Mouse (Mus musculus) neural tube, embryonic 11.5 days (tissue): Measurements from ENCODE around the gene Trpt1. TPM values are rescaled to one million over a fixed set of nuclear protein-coding genes. Genes with fewer than 3 reads are reported as not detected.
A peak's percentile ranks its signal among the peaks of the same experiment; 100 is the strongest.

Experiments used
- ATAC-seq: fragments of 200-750 bp; cut with Nextera tagmentation; 2 replicates; pipeline ENCODE4 v1.8.0; 2017; ENCODE audit warnings: moderate number of reproducible peaks, mild to moderate bottlenecking, moderate TSS enrichment, moderate library complexity; ENCODE audit not compliant: insufficient read depth, low FRiP score, low TSS enrichment
- DNase-seq: peaks from one replicate; pipeline ENCODE4 v3.0.0-alpha.2; 2015; ENCODE audit warnings: low spot score
- H3K27ac ChIP-seq: fragments of 300-500 bp; sonication (generic); 2 replicates; pipeline ENCODE4 v1.5.1; 2014; ENCODE audit warnings: low read depth, mild to moderate bottlenecking, low read length
- H3K27me3 ChIP-seq: fragments of 300-500 bp; sonication (generic); 2 replicates; pipeline ENCODE4 v1.6.1; 2014; ENCODE audit warnings: mild to moderate bottlenecking, low read length, mixed read lengths; ENCODE audit not compliant: control insufficient read depth, insufficient read depth
- H3K36me3 ChIP-seq: fragments of 300-500 bp; sonication (generic); 2 replicates; pipeline ENCODE4 v1.6.1; 2014; ENCODE audit warnings: mild to moderate bottlenecking, low read length, moderate library complexity, mixed read lengths; ENCODE audit not compliant: control insufficient read depth, insufficient read depth
- H3K4me1 ChIP-seq: fragments of 300-500 bp; sonication (generic); 2 replicates; pipeline ENCODE4 v1.6.1; 2014; ENCODE audit warnings: low read length, mixed read lengths; ENCODE audit not compliant: control insufficient read depth, insufficient read depth
- H3K4me2 ChIP-seq: fragments of 300-500 bp; sonication (generic); 2 replicates; pipeline ENCODE4 v1.6.1; 2014; ENCODE audit warnings: low read depth, mild to moderate bottlenecking, moderate library complexity
- H3K4me3 ChIP-seq: fragments of 300-500 bp; sonication (generic); 2 replicates; pipeline ENCODE4 v1.5.1; 2014; ENCODE audit warnings: low read depth, low read length
- H3K9ac ChIP-seq: fragments of 300-500 bp; sonication (generic); 2 replicates; pipeline ENCODE4 v1.6.1; 2014; ENCODE audit warnings: mild to moderate bottlenecking, low read length
- H3K9me3 ChIP-seq: fragments of 300-500 bp; sonication (generic); 2 replicates; pipeline ENCODE4 v1.6.1; 2016; ENCODE audit warnings: low read length; ENCODE audit not compliant: control insufficient read depth
- WGBS: fragments of 180-500 bp; shearing (Covaris S2); extraction: QIAGEN DNeasy Blood & Tissue Kit; methylation state at CpG from one replicate; pipeline ENCODE4 v1.1.7; 2014; 5-methylcytosine and 5-hydroxymethylcytosine counted together
- polyA plus RNA-seq: library from polyadenylated mRNA; unstranded; fragments of >200 nt; fragmentation: Nextera tagmentation; extraction: Ambion mirVana; gene quantifications from 2 replicates; pipeline ENCODE4 v1.2.1, GENCODE M21; 2014

Trpt1 gene
- polyA plus RNA-seq, 1 experiment from 2014 or later, result 9.7 TPM

GRCm38 (mm10) chr19:6952712-6953037, 43.3 kb upstream of the Trpt1 start:
- Histone ChIP-seq H3K9me3 (no peaks in the 10 kb centered on the region), H3K4me3 (peak overlapping the region; percentile 63), H3K27ac (no peak overlapping the region), H3K27me3 (no peaks in the 10 kb centered on the region), H3K4me2 (peak overlapping the region; percentile 81), H3K9ac (peak overlapping the region; percentile 86), H3K4me1 (peaks cover 10% of the 10 kb centered on the region), H3K36me3 (no peaks in the 10 kb centered on the region)
- DNase-seq (no peak), ATAC-seq (no peak)
- 34% methylated on average over 3 of the region's 3 CpGs for WGBS

GRCm38 (mm10) chr19:6954046-6954445, 41.9 kb upstream of the Trpt1 start:
- H3K9ac ChIP-seq, result no peak overlapping the region
- WGBS, result 60% methylated on average over 9 of the region's 9 CpGs
- DNase-seq, result no peak

GRCm38 (mm10) chr19:6955424-6955823, 40.5 kb upstream of the Trpt1 start:
- Histone ChIP-seq H3K36me3 (0 out of 2 replicates have a peak, but pooled peaks cover 3% of the 10 kb centered on the region), H3K9ac (no peak overlapping the region), H3K9me3 (no peaks in the 10 kb centered on the region), H3K27me3 (no peaks in the 10 kb centered on the region), H3K4me3 (no peak overlapping the region), H3K27ac (no peak overlapping the region), H3K4me1 (peaks cover 4% of the 10 kb centered on the region; the same call in 1 of the 2 replicates), H3K4me2 (no peak overlapping the region)
- no peak for DNase-seq
- 87% methylated on average over 7 of the region's 7 CpGs for WGBS
- ATAC-seq, result no peak

More at GRCm38 (mm10) chr19:6954046-6954445, 41.9 kb upstream of the Trpt1 start:
- Histone ChIP-seq H3K36me3 (0 out of 2 replicates have a peak, but pooled peaks cover 3% of the 10 kb centered on the region), H3K4me2 (no peak overlapping the region), H3K4me3 (no peak overlapping the region), H3K27ac (no peak overlapping the region), H3K9me3 (no peaks in the 10 kb centered on the region), H3K4me1 (peaks cover 10% of the 10 kb centered on the region), H3K27me3 (no peaks in the 10 kb centered on the region)
- no peak for ATAC-seq

DNA sequence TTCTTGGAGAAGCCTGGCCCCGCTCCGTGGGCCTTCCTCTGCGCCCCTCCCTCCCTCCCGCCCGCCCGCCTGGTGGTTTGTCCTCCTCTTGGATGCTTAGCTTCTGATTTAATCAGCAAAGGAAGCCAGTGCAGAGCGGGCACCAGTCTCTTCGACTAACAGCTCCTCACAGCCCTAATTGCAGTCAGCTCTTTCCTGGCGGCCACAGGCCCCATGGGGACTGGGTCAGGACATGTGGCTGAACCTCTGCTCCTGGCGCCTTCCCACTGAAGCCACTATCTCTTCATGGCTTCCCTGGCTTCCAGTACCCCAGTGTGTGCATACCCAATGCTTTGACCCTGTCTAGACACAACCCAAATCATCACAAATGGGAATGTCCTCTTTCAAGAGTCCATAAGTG, 39.5 kb upstream of the Trpt1 start:
- 84% methylated on average over 10 of the region's 10 CpGs for WGBS
- no peaks in the 10 kb centered on the region for H3K27me3 ChIP-seq

GRCm38 (mm10) chr19:6968491-6969271, 27.2 kb upstream of the Trpt1 start:
- Histone ChIP-seq H3K9ac (peak overlapping the region; percentile 58; the same call in 1 of the 2 replicates), H3K4me2 (peak overlapping the region; percentile 50), H3K27ac (no peak overlapping the region), H3K9me3 (no peaks in the 10 kb centered on the region), H3K4me1 (peaks cover 15% of the 10 kb centered on the region), H3K27me3 (0 out of 2 replicates have a peak, but pooled peaks cover 7% of the 10 kb centered on the region), H3K36me3 (no peaks in the 10 kb centered on the region; the same call in 1 of the 2 replicates), H3K4me3 (peak overlapping the region; percentile 45)
- 12% methylated on average over 15 of the region's 15 CpGs for WGBS
- no peak for ATAC-seq
- no peak for DNase-seq

More for the DNA sequence above, 39.5 kb upstream of the Trpt1 start:
- H3K9ac ChIP-seq, result no peak overlapping the region
- no peak overlapping the region for H3K27ac ChIP-seq
- no peak for ATAC-seq
- no peak overlapping the region for H3K4me2 ChIP-seq
- H3K9me3 ChIP-seq, result no peaks in the 10 kb centered on the region
- H3K36me3 ChIP-seq, result 0 out of 2 replicates have a peak, but pooled peaks cover 3% of the 10 kb centered on the region
- no peak overlapping the region for H3K4me3 ChIP-seq
- no peak for DNase-seq
- H3K4me1 ChIP-seq, result peaks cover 4% of the 10 kb centered on the region; the same call in 1 of the 2 replicates

DNA sequence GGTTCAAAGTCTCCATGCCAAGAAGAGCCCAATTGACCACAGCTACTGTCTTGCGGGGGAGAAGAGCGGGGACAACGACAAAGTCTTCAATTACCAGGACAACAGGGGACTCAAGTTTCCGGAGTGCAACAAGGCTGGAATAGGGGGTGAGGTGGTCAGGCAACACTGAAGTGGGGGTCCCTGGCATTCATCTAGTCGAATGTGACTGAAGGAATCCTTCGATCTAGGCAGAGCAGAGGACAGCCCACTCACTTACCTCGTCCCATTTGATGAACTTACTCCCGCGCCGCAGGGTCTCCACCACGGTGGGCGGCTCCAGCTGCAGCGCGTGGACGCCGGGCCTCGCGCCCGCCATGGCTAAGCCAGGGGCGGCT, 26.7 kb upstream of the Trpt1 start:
- H3K4me3 ChIP-seq, result peak overlapping the region; percentile 45
- 2% methylated on average over 19 of the region's 20 CpGs for WGBS
- H3K9ac ChIP-seq, result peak overlapping the region; percentile 58
- H3K27ac ChIP-seq, result no peak overlapping the region
- 0 out of 2 replicates have a peak, but pooled peaks cover 7% of the 10 kb centered on the region for H3K27me3 ChIP-seq
- no peak for DNase-seq
- no peak for ATAC-seq
- H3K4me2 ChIP-seq, result peak overlapping the region; percentile 50
- no peaks in the 10 kb centered on the region for H3K9me3 ChIP-seq
- H3K36me3 ChIP-seq, result no peaks in the 10 kb centered on the region; the same call in 1 of the 2 replicates
- peaks cover 19% of the 10 kb centered on the region for H3K4me1 ChIP-seq

DNA sequence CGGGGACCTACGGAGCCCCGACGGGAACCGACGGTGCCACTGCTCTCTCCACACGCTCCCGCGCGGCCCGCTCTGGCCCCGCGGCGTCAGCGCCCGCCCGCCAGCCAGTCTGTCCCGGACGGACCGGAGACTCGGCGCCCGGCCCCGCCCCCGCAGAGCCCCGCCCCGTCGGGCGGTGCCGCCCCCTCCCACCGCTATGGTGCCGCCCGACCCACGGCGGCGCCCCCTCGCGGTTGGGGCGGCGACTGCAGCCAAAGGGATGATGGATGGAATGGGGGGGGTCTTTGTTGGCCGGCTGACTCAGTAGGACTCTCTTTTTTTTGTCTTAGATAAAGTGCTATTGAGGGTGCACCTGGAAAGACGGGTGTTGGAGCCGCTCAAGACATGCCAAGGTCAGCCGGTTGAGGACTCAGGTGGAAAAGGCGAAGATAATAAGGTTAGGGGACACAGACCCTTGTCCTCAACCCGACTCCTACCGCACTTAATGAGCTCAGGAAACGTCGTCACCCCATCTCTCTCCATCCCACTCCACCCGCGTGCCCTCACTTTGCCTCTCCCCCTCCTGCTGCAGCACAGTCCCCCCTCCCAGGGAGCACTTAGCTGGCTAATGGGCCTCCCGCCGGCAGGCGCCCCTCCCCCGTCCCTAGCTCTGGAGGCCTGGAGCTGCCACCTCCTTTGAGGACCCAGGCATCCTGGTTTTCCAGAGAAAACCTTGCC, 26.1 kb upstream of the Trpt1 start:
- peaks cover 19% of the 10 kb centered on the region for H3K4me1 ChIP-seq
- H3K4me2 ChIP-seq, result peak overlapping the region; percentile 50
- peak; percentile 72 for DNase-seq
- ATAC-seq, result no peak
- peak overlapping the region; percentile 45 for H3K4me3 ChIP-seq
- peak overlapping the region; percentile 58 for H3K9ac ChIP-seq
- no peaks in the 10 kb centered on the region for H3K36me3 ChIP-seq
- no peaks in the 10 kb centered on the region for H3K9me3 ChIP-seq
- H3K27ac ChIP-seq, result no peak overlapping the region
- 0 out of 2 replicates have a peak, but pooled peaks cover 7% of the 10 kb centered on the region for H3K27me3 ChIP-seq
- WGBS, result under 1% methylated on average over 49 of the region's 55 CpGs

DNA sequence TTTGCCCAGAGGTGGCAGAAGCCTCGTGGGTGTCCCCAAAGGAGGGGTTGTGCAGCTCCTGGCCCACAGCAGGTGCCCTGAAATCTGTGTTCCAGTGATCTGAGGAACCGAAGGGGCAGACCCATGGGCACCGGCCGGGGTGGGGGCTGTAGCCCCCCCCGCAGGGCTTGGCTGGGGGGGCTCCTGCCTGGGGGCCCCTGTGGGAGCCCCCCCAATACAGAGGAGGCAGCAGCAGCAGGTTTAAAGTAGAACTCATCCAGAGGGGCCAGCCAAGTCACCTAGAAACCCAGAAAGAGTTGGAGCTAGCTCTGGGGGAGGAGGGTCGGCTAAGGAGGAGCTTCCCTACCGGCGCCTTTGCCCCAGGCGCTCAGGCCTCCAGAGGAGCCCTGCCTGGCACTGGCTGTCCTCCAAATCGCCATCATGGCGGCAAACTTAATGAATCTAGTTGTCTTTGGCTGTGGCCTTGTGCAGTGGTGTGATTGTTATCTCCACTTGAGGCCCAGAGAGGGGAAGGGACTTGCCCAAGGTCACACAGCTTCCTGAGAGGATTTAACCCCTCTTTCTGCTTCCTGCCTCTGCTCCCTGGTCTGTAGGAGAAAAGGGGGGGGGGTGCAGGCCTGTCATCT, 25.4 kb upstream of the Trpt1 start:
- 26% methylated on average over 11 of the region's 11 CpGs for WGBS

More for the DNA sequence above, 25.4 kb upstream of the Trpt1 start:
- Histone ChIP-seq H3K4me2 (peak overlapping the region; percentile 50), H3K27me3 (0 out of 2 replicates have a peak, but pooled peaks cover 7% of the 10 kb centered on the region), H3K9ac (no peak overlapping the region; the same call in 1 of the 2 replicates), H3K36me3 (no peaks in the 10 kb centered on the region), H3K9me3 (no peaks in the 10 kb centered on the region), H3K4me1 (peaks cover 19% of the 10 kb centered on the region), H3K4me3 (no peak overlapping the region; the same call in 1 of the 2 replicates), H3K27ac (no peak overlapping the region)
- DNase-seq (no peak), ATAC-seq (no peak)
